Mouse (Mus musculus) CH12.LX (cell line): Measurements from ENCODE around the gene Jagn1. TPM values are rescaled to one million over a fixed set of nuclear protein-coding genes. Genes with fewer than 3 reads are reported as not detected.
A peak's percentile ranks its signal among the peaks of the same experiment; 100 is the strongest.

Source experiments
- DNase-seq: peaks from one replicate; pipeline ENCODE4 v3.0.0-alpha.2; 2013; ENCODE audit errors: extremely low read depth
- H3K27ac ChIP-seq: 2 replicates; pipeline ENCODE4 v1.5.1; 2012; ENCODE audit warnings: low read depth, mild to moderate bottlenecking, control low read depth, moderate library complexity; ENCODE audit not compliant: insufficient read depth
- H3K27me3 ChIP-seq: replicated peaks from 2 replicates; pipeline ENCODE3; 2012; ENCODE audit warnings: inconsistent platforms
- H3K36me3 ChIP-seq, 2 experiments: replicated peaks in 1 of 2; 2 replicates each; pipeline versions ENCODE3 to v1.6.1; 2012; ENCODE audit warnings: inconsistent platforms in 1 of 2, low read length in 1 of 2, mild to moderate bottlenecking in 1 of 2, mixed read lengths in 1 of 2, moderate library complexity in 1 of 2; ENCODE audit not compliant: control insufficient read depth in 1 of 2, insufficient read depth in 1 of 2
- H3K4me1 ChIP-seq, 2 experiments: 2 replicates each; pipeline ENCODE4 v1.6.1; 2012; ENCODE audit warnings: inconsistent platforms in 1 of 2, moderate library complexity in 1 of 2; ENCODE audit not compliant: insufficient read depth in 2 of 2, control insufficient read depth in 1 of 2
- H3K4me2 ChIP-seq: 2 replicates; pipeline ENCODE4 v1.6.1; 2012; ENCODE audit warnings: low read depth, mild to moderate bottlenecking, control low read depth; ENCODE audit not compliant: poor library complexity, insufficient read depth, severe bottlenecking
- H3K4me3 ChIP-seq, 3 experiments: fragments of 150-350 bp in 1 of 3; sonication (generic) in 1 of 3; replicated peaks in 1 of 3; 2 replicates each; pipeline versions ENCODE3 to v1.5.1; 2011 to 2012; ENCODE audit warnings: low read depth in 2 of 3, low read length in 2 of 3, mild to moderate bottlenecking in 2 of 3, moderate library complexity in 2 of 3, control low read depth in 1 of 3, improper control_type of control experiment in 1 of 3, inconsistent platforms in 1 of 3, mixed read lengths in 1 of 3; ENCODE audit not compliant: poor library complexity in 1 of 3
- H3K79me2 ChIP-seq: replicated peaks from 2 replicates; pipeline ENCODE4 v1.6.1; 2012; ENCODE audit warnings: mild to moderate bottlenecking, moderate library complexity; ENCODE audit not compliant: control insufficient read depth, poor library complexity, insufficient read depth, severe bottlenecking; ENCODE audit errors: extremely low read depth
- H3K9ac ChIP-seq: 2 replicates; pipeline ENCODE4 v1.6.1; 2012; ENCODE audit warnings: low read depth, mild to moderate bottlenecking, control low read depth, moderate library complexity; ENCODE audit not compliant: insufficient read depth
- H3K9me3 ChIP-seq: replicated peaks from 2 replicates; pipeline ENCODE3; 2012; ENCODE audit warnings: low read length, inconsistent platforms, mixed read lengths
- BHLHE40 ChIP-seq: IDR thresholded peaks from 2 replicates; pipeline ENCODE4 v1.6.1; 2011; ENCODE audit warnings: mild to moderate bottlenecking, low read depth, low read length, improper control_type of control experiment
- CHD2 ChIP-seq: IDR thresholded peaks from 2 replicates; pipeline ENCODE4 v1.6.1; 2011; ENCODE audit warnings: low read length, improper control_type of control experiment
- CTCF ChIP-seq, 2 experiments: IDR thresholded peaks in 1 of 2; conservative IDR thresholded peaks in 1 of 2; 2 replicates each; pipeline ENCODE4 v1.5.1; 2011 to 2012; ENCODE audit warnings: low read depth in 2 of 2, low read length in 2 of 2, improper control_type of control experiment in 1 of 2, inconsistent platforms in 1 of 2, mild to moderate bottlenecking in 1 of 2, moderate library complexity in 1 of 2
- E2F4 ChIP-seq: IDR thresholded peaks from 2 replicates; pipeline ENCODE4 v1.6.1; 2011; ENCODE audit warnings: low read depth, low read length, improper control_type of control experiment; ENCODE audit not compliant: insufficient replicate concordance
- ELF1 ChIP-seq: IDR thresholded peaks from 2 replicates; pipeline ENCODE4 v1.6.1; 2014; ENCODE audit warnings: low read depth, mild to moderate bottlenecking, inconsistent platforms, low read length, improper control_type of control experiment
- EP300 ChIP-seq: IDR thresholded peaks from 2 replicates; pipeline ENCODE4 v1.6.1; 2011; ENCODE audit warnings: low read length, improper control_type of control experiment
- ETS1 ChIP-seq: conservative IDR thresholded peaks from 2 replicates; pipeline ENCODE4 v1.6.1; 2012; ENCODE audit warnings: low read depth, mild to moderate bottlenecking, inconsistent platforms, low read length, improper control_type of control experiment, moderate library complexity
- GABPA ChIP-seq: IDR thresholded peaks from 2 replicates; pipeline ENCODE4 v1.6.1; 2012; ENCODE audit warnings: low read depth, low read length, improper control_type of control experiment, inconsistent platforms; ENCODE audit not compliant: insufficient replicate concordance
- HCFC1 ChIP-seq: IDR thresholded peaks from 2 replicates; pipeline ENCODE4 v1.6.1; 2012; ENCODE audit warnings: low read depth, mild to moderate bottlenecking, inconsistent platforms, low read length, improper control_type of control experiment
- IRF4 ChIP-seq: IDR thresholded peaks from 2 replicates; pipeline ENCODE4 v1.6.1; 2014; ENCODE audit warnings: low read depth, mild to moderate bottlenecking, inconsistent platforms, low read length, improper control_type of control experiment
- JUND ChIP-seq: conservative IDR thresholded peaks from 2 replicates; pipeline ENCODE4 v1.6.1; 2011; ENCODE audit warnings: low read depth, low read length, improper control_type of control experiment
- MAFK ChIP-seq: IDR thresholded peaks from 2 replicates; pipeline ENCODE4 v1.6.1; 2011; ENCODE audit warnings: low read length, improper control_type of control experiment; ENCODE audit not compliant: insufficient replicate concordance
- MAX ChIP-seq: IDR thresholded peaks from 2 replicates; pipeline ENCODE4 v1.6.1; 2011; ENCODE audit warnings: low read length, improper control_type of control experiment
- MEF2A ChIP-seq: IDR thresholded peaks from 2 replicates; pipeline ENCODE4 v1.6.1; 2014; ENCODE audit warnings: low read depth, mild to moderate bottlenecking, inconsistent platforms, low read length, improper control_type of control experiment, borderline replicate concordance
- MXI1 ChIP-seq: IDR thresholded peaks from 2 replicates; pipeline ENCODE4 v1.6.1; 2011; ENCODE audit warnings: mild to moderate bottlenecking, low read depth, low read length, improper control_type of control experiment
- NRF1 ChIP-seq: IDR thresholded peaks from 2 replicates; pipeline ENCODE4 v1.6.1; 2014; ENCODE audit warnings: low read depth, mild to moderate bottlenecking, inconsistent platforms, low read length, improper control_type of control experiment, moderate library complexity
- POLR2A ChIP-seq: IDR thresholded peaks from 2 replicates; pipeline ENCODE4 v1.6.1; 2011; ENCODE audit warnings: low read depth, mild to moderate bottlenecking, improper control_type of control experiment, low read length
- POLR2AphosphoS2 ChIP-seq: IDR thresholded peaks from 2 replicates; pipeline ENCODE4 v1.6.1; 2011; ENCODE audit warnings: low read depth, low read length, improper control_type of control experiment
- RAD21 ChIP-seq: IDR thresholded peaks from 2 replicates; pipeline ENCODE4 v1.6.1; 2011; ENCODE audit warnings: low read depth, mild to moderate bottlenecking, low read length, improper control_type of control experiment, moderate library complexity
- RCOR1 ChIP-seq: conservative IDR thresholded peaks from 2 replicates; pipeline ENCODE4 v1.6.1; 2012; ENCODE audit warnings: low read depth, mild to moderate bottlenecking, inconsistent platforms, low read length, improper control_type of control experiment
- SIN3A ChIP-seq: IDR thresholded peaks from 2 replicates; pipeline ENCODE4 v1.6.1; 2012; ENCODE audit warnings: low read length, improper control_type of control experiment, inconsistent platforms
- SMC3 ChIP-seq: IDR thresholded peaks from 2 replicates; pipeline ENCODE4 v1.6.1; 2011; ENCODE audit warnings: low read depth, low read length, improper control_type of control experiment
- TBP ChIP-seq: conservative IDR thresholded peaks from 2 replicates; pipeline ENCODE4 v1.6.1; 2011; ENCODE audit warnings: low read depth, low read length, improper control_type of control experiment
- TCF12 ChIP-seq: IDR thresholded peaks from 2 replicates; pipeline ENCODE4 v1.6.1; 2014; ENCODE audit warnings: low read depth, mild to moderate bottlenecking, inconsistent platforms, low read length, improper control_type of control experiment
- UBTF ChIP-seq: IDR thresholded peaks from 2 replicates; pipeline ENCODE4 v1.6.1; 2012; ENCODE audit warnings: low read depth, mild to moderate bottlenecking, inconsistent platforms, low read length, improper control_type of control experiment, moderate library complexity
- USF1 ChIP-seq: IDR thresholded peaks from 2 replicates; pipeline ENCODE4 v1.6.1; 2014; ENCODE audit warnings: low read depth, mild to moderate bottlenecking, inconsistent platforms, low read length, improper control_type of control experiment
- USF2 ChIP-seq: conservative IDR thresholded peaks from 2 replicates; pipeline ENCODE4 v1.6.1; 2011; ENCODE audit warnings: low read depth, low read length, improper control_type of control experiment
- ZC3H11A ChIP-seq: IDR thresholded peaks from 2 replicates; pipeline ENCODE4 v1.6.1; 2012; ENCODE audit warnings: low read depth, mild to moderate bottlenecking, inconsistent platforms, low read length, improper control_type of control experiment
- ZKSCAN1 ChIP-seq: IDR thresholded peaks from 2 replicates; pipeline ENCODE4 v1.6.1; 2012; ENCODE audit warnings: low read depth, inconsistent platforms, low read length, improper control_type of control experiment, borderline replicate concordance
- ZMIZ1 ChIP-seq: IDR thresholded peaks from 2 replicates; pipeline ENCODE4 v1.6.1; 2012; ENCODE audit warnings: low read depth, mild to moderate bottlenecking, inconsistent platforms, low read length, improper control_type of control experiment
- ZNF384 ChIP-seq: IDR thresholded peaks from 2 replicates; pipeline ENCODE4 v1.6.1; 2012; ENCODE audit warnings: low read depth, low read length, improper control_type of control experiment, inconsistent platforms
- dilution Hi-C: fragments of 300-500 bp; cut with MboI; formaldehyde crosslinking; loops from 2 replicates; pipeline ENCODE4 v1.14.3; 2020; ENCODE audit warnings: low sequenced_read_pairs; ENCODE audit not compliant: extremely low pct_unique_long_range_greater_than_20kb, extremely low pct_ligation_motif_present
- in situ Hi-C: fragments of 300-500 bp; cut with MboI; formaldehyde crosslinking; loops from 3 replicates; pipeline ENCODE4 v1.14.3; 2019; ENCODE audit warnings: low sequenced_read_pairs, low pct_ligation_motif_present, low pct_unique_long_range_greater_than_20kb, mixed read lengths
- polyA plus RNA-seq: library from polyadenylated mRNA; unstranded; fragments of >175 nt; gene quantifications from 2 replicates; pipeline ENCODE4 v1.2.1, GENCODE M21; 2012; ENCODE audit warnings: low read depth; ENCODE audit not compliant: insufficient read length
- total RNA-seq, 2 experiments: library from RNA; depleted of rRNA; stranded (reverse); fragments of 300-350 nt in 1 of 2; fragments of >200 nt in 1 of 2; gene quantifications; 2 replicates each; pipeline ENCODE4 v1.2.3; 2012 to 2014

The Jagn1 gene
- total and polyA plus RNA-seq, 3 experiments: 69.2 to 106 (median 88.3) TPM

DNA sequence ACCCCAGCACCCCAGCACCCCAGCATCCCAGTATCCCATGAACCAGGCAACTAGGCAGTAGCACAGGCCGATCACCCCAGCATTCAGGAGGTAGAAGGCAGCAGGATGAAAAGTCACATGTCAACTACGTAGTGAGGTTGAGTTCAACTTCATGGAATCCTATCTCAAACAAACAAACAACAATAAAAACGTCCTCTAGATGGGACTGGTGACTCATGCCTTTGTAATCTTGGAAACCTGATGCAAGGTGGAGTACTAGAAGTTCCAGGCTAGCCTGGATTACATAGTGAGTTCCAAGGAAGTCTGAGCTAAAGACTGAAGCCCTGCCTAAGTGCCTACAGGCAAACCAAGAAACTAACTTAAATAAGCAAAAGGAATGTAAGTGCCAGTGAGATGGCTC, 11.5 kb upstream of the Jagn1 start:
- no peaks in the 10 kb centered on the region for H3K36me3 ChIP-seq
- in situ Hi-C loops: no loop called here
- no peak overlapping the region for H3K4me2 ChIP-seq
- peaks cover 5% of the 10 kb centered on the region for H3K9me3 ChIP-seq
- H3K4me1 ChIP-seq: peaks cover 23 to 47% of the 10 kb centered on the region in 2 experiments
- H3K27me3 ChIP-seq: no peaks in the 10 kb centered on the region
- DNase-seq: no peak
- H3K27ac ChIP-seq: no peak overlapping the region
- no peak for TF ChIP-seq JUND
- TF ChIP-seq EP300: no peak
- no peak for TF ChIP-seq MXI1
- no peak for TF ChIP-seq ZKSCAN1
- TF ChIP-seq ETS1: no peak
- TF ChIP-seq SMC3: no peak
- no peak for TF ChIP-seq ZMIZ1
- TF ChIP-seq ZNF384: no peak
- TF ChIP-seq E2F4: no peak
- TF ChIP-seq USF2: no peak
- no peak for TF ChIP-seq GABPA
- no peak for TF ChIP-seq SIN3A
- no peak for TF ChIP-seq RCOR1
- TF ChIP-seq NRF1: no peak
- no peak for TF ChIP-seq POLR2AphosphoS2
- TF ChIP-seq CHD2: no peak
- no peak overlapping the region for H3K9ac ChIP-seq
- H3K79me2 ChIP-seq: no peaks in the 10 kb centered on the region
- dilution Hi-C loops: no loop called here
- no peak overlapping the region for H3K4me3 ChIP-seq

DNA sequence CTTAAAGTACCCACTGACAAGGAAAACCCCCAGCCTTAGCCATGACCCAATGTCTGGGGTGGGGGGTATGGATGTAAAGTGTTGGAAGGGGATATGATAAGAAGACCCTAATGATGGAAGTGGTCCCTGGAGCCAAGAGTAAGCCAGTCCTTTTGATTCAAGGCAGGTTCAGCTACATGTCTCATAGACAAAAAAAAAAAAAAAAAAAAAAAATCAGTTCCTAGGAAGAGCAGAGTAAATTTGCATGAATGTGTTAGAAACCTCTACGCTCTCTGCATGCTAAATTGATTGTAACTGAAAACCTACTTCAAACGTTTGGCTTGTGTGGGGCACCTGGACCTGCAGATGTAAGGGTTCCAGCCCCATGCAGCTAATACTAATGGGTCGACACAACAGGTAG, 10.6 kb upstream of the Jagn1 start:
- Histone ChIP-seq H3K4me1 (peaks cover 23 to 48% of the 10 kb centered on the region in 2 experiments), H3K36me3 (no peaks in the 10 kb centered on the region), H3K27me3 (no peaks in the 10 kb centered on the region), H3K27ac (no peak overlapping the region), H3K4me2 (peak overlapping the region; percentile 40; the same call in 1 of the 2 replicates), H3K9ac (no peak overlapping the region), H3K4me3 (no peak overlapping the region), H3K9me3 (peaks cover 5% of the 10 kb centered on the region), H3K79me2 (no peaks in the 10 kb centered on the region)
- in situ Hi-C loops: no loop called here
- DNase-seq: no peak
- dilution Hi-C loops: no loop called here
- TF ChIP-seq HCFC1: no peak
- no peak for TF ChIP-seq GABPA
- TF ChIP-seq TCF12: 0 out of 2 replicates have a peak, but pooled peaks have one; percentile 21
- TF ChIP-seq RAD21: no peak
- TF ChIP-seq ZNF384: peak; percentile 97
- TF ChIP-seq ZMIZ1: no peak
- TF ChIP-seq USF1: no peak
- TF ChIP-seq SMC3: no peak
- no peak for TF ChIP-seq MXI1
- no peak for TF ChIP-seq CHD2
- peak; percentile 34 for TF ChIP-seq BHLHE40
- TF ChIP-seq CTCF (conservative IDR thresholded peaks at IDR 0.05 in 1 of 2, IDR thresholded peaks at IDR 0.05 in 1 of 2; ENCODE audit: low read depth in 2 of 2, low read length in 2 of 2): no peak
- no peak for TF ChIP-seq MAX
- TF ChIP-seq POLR2AphosphoS2: no peak
- TF ChIP-seq ETS1: no peak
- TF ChIP-seq MEF2A: 0 out of 2 replicates have a peak, but pooled peaks have one; percentile 25
- no peak for TF ChIP-seq SIN3A
- TF ChIP-seq POLR2A: no peak
- no peak for TF ChIP-seq JUND
- no peak for TF ChIP-seq TBP
- no peak for TF ChIP-seq ELF1
- TF ChIP-seq RCOR1: no peak
- no peak for TF ChIP-seq UBTF
- no peak for TF ChIP-seq NRF1
- no peak for TF ChIP-seq ZC3H11A
- no peak for TF ChIP-seq E2F4
- TF ChIP-seq MAFK: 0 out of 2 replicates have a peak, but pooled peaks have one; percentile 19
- peak; percentile 9; the same call in 1 of the 2 replicates for TF ChIP-seq IRF4
